Mouse (Mus musculus) heart, embryonic 14.5 days (tissue): ENCODE data around the gene Gm10188. TPM values are rescaled to one million over a fixed set of nuclear protein-coding genes. Genes with fewer than 3 reads are reported as not detected.

ENCODE experiments used
- ATAC-seq: fragments of 200-750 bp; cut with Nextera tagmentation; 2 replicates; pipeline ENCODE4 v1.8.0; 2017; ENCODE audit warnings: low read depth, moderate TSS enrichment; ENCODE audit not compliant: insufficient number of reproducible peaks, insufficient read depth, low FRiP score
- H3K27ac ChIP-seq, 2 experiments: fragments of 200-500 bp in 1 of 2; fragments of 300-500 bp in 1 of 2; sonication (generic) in 1 of 2; replicated peaks in 1 of 2; 2 replicates each; pipeline ENCODE4 v1.5.1; 2012 to 2014; ENCODE audit warnings: low read depth in 2 of 2, low read length in 2 of 2, control low read depth in 1 of 2, mild to moderate bottlenecking in 1 of 2, mixed read lengths in 1 of 2; ENCODE audit not compliant: control insufficient read depth in 1 of 2, insufficient read depth in 1 of 2
- H3K27me3 ChIP-seq: fragments of 300-500 bp; sonication (generic); 2 replicates; pipeline ENCODE4 v1.6.1; 2014; ENCODE audit warnings: mild to moderate bottlenecking, low read length, control low read depth; ENCODE audit not compliant: control insufficient read depth, insufficient read depth
- H3K36me3 ChIP-seq: fragments of 300-500 bp; sonication (generic); 2 replicates; pipeline ENCODE4 v1.6.1; 2014; ENCODE audit warnings: mild to moderate bottlenecking, control low read depth, low read length, mixed read lengths; ENCODE audit not compliant: control insufficient read depth, insufficient read depth
- H3K4me1 ChIP-seq, 2 experiments: fragments of 200-500 bp in 1 of 2; fragments of 300-500 bp in 1 of 2; sonication (generic) in 1 of 2; 2 replicates each; pipeline ENCODE4 v1.6.1; 2012 to 2014; ENCODE audit warnings: low read length in 2 of 2, control low read depth in 1 of 2, mixed read lengths in 1 of 2; ENCODE audit not compliant: control insufficient read depth in 2 of 2, insufficient read depth in 2 of 2
- H3K4me2 ChIP-seq: fragments of 300-500 bp; sonication (generic); 2 replicates; pipeline ENCODE4 v1.6.1; 2014; ENCODE audit warnings: mild to moderate bottlenecking, low read length
- H3K4me3 ChIP-seq, 2 experiments: fragments of 200-500 bp in 1 of 2; fragments of 300-500 bp in 1 of 2; sonication (generic) in 1 of 2; 2 replicates each; pipeline ENCODE4 v1.5.1; 2012 to 2014; ENCODE audit warnings: low read length in 2 of 2, mild to moderate bottlenecking in 2 of 2, control low read depth in 1 of 2, low read depth in 1 of 2, moderate library complexity in 1 of 2; ENCODE audit not compliant: control insufficient read depth in 1 of 2, insufficient read depth in 1 of 2
- H3K9ac ChIP-seq: fragments of 300-500 bp; sonication (generic); 2 replicates; pipeline ENCODE4 v1.6.1; 2014; ENCODE audit warnings: mild to moderate bottlenecking, low read length
- H3K9me3 ChIP-seq: fragments of 300-500 bp; sonication (generic); 2 replicates; pipeline ENCODE4 v1.6.1; 2016; ENCODE audit warnings: low read length, control low read depth; ENCODE audit not compliant: control insufficient read depth
- WGBS: fragments of 180-500 bp; shearing (Covaris S2); extraction: QIAGEN DNeasy Blood & Tissue Kit; methylation state at CpG from one replicate; pipeline ENCODE4 v1.1.7; 2014; 5-methylcytosine and 5-hydroxymethylcytosine counted together
- polyA plus RNA-seq: library from polyadenylated mRNA; unstranded; fragments of >200 nt; fragmentation: Nextera tagmentation; extraction: Ambion mirVana; gene quantifications from 2 replicates; pipeline ENCODE4 v1.2.1, GENCODE M21; 2014

Gene Gm10188
- polyA plus RNA-seq, 1 experiment from 2014 or later = not detected

- Histone ChIP-seq H3K4me2 (no peak overlapping the region), H3K27me3 (peaks cover 17% of the 10 kb centered on the region; the same call in 1 of the 2 replicates), H3K27ac (no peak overlapping the region), H3K36me3 (no peaks in the 10 kb centered on the region), H3K4me1 (no peaks in the 10 kb centered on the region; a peak in 1 of 4 replicates), H3K4me3 (no peak overlapping the region), H3K9me3 (no peaks in the 10 kb centered on the region), H3K9ac (no peak overlapping the region)
- ATAC-seq = no peak
- WGBS = 40% methylated on average over 6 of the region's 6 CpGs
These were observed 7.4 kb downstream of the Gm10188 start for GRCm38 (mm10) chr1:132222166-132222565.

GRCm38 (mm10) chr1:132221627-132222026 lies 7.9 kb downstream of the Gm10188 start:
- no peak for ATAC-seq
- no peak overlapping the region for H3K4me2 ChIP-seq
- WGBS = 36% methylated on average over 2 of the region's 2 CpGs
- H3K27me3 ChIP-seq = peaks cover 17% of the 10 kb centered on the region; the same call in 1 of the 2 replicates
- no peaks in the 10 kb centered on the region; a peak in 1 of 4 replicates for H3K4me1 ChIP-seq
- no peaks in the 10 kb centered on the region for H3K9me3 ChIP-seq
- no peaks in the 10 kb centered on the region for H3K36me3 ChIP-seq
- H3K9ac ChIP-seq = no peak overlapping the region
- H3K27ac ChIP-seq = no peak overlapping the region
- no peak overlapping the region for H3K4me3 ChIP-seq

GRCm38 (mm10) chr1:132216276-132216675 lies 13.3 kb downstream of the Gm10188 start:
- peaks cover 2 to 3% of the 10 kb centered on the region in 2 experiments; a peak in 2 of 4 replicates for H3K4me1 ChIP-seq
- H3K9me3 ChIP-seq = no peaks in the 10 kb centered on the region
- 62% methylated on average over 3 of the region's 3 CpGs for WGBS
- no peak overlapping the region for H3K9ac ChIP-seq
- H3K36me3 ChIP-seq = no peaks in the 10 kb centered on the region
- no peak overlapping the region for H3K4me2 ChIP-seq
- peaks cover 17% of the 10 kb centered on the region; the same call in 1 of the 2 replicates for H3K27me3 ChIP-seq
- H3K4me3 ChIP-seq = no peak overlapping the region
- no peak overlapping the region for H3K27ac ChIP-seq
- ATAC-seq = no peak

GRCm38 (mm10) chr1:132213076-132213475 lies 16.5 kb downstream of the Gm10188 start:
- Histone ChIP-seq H3K9ac (no peak overlapping the region), H3K27me3 (peaks cover 24% of the 10 kb centered on the region), H3K4me3 (no peak overlapping the region), H3K27ac (no peak overlapping the region), H3K4me1 (peaks cover 2 to 8% of the 10 kb centered on the region in 2 experiments; a peak in 3 of 4 replicates), H3K36me3 (no peaks in the 10 kb centered on the region), H3K4me2 (no peak overlapping the region), H3K9me3 (no peaks in the 10 kb centered on the region)
- ATAC-seq = no peak
- WGBS = 40% methylated on average over 6 of the region's 6 CpGs

GRCm38 (mm10) chr1:132212218-132212617 lies 17.3 kb downstream of the Gm10188 start:
- no peak overlapping the region for H3K9ac ChIP-seq
- no peaks in the 10 kb centered on the region for H3K9me3 ChIP-seq
- peaks cover 24% of the 10 kb centered on the region for H3K27me3 ChIP-seq
- peaks cover 5 to 10% of the 10 kb centered on the region in 2 experiments; a peak in 3 of 4 replicates for H3K4me1 ChIP-seq
- H3K4me3 ChIP-seq = peak overlapping the region; percentile 6 to 23; a peak in 3 of 4 replicates
- H3K4me2 ChIP-seq = peak overlapping the region; percentile 45
- ATAC-seq = no peak
- 5% methylated on average over 20 of the region's 20 CpGs for WGBS
- no peak overlapping the region for H3K27ac ChIP-seq
- no peaks in the 10 kb centered on the region for H3K36me3 ChIP-seq

- H3K4me3 ChIP-seq = no peak overlapping the region
- no peaks in the 10 kb centered on the region for H3K9me3 ChIP-seq
- H3K36me3 ChIP-seq = no peaks in the 10 kb centered on the region
- peak overlapping the region; percentile 45 for H3K4me2 ChIP-seq
- no peak overlapping the region for H3K27ac ChIP-seq
- peaks cover 24% of the 10 kb centered on the region for H3K27me3 ChIP-seq
- H3K4me1 ChIP-seq = peaks cover 5 to 10% of the 10 kb centered on the region in 2 experiments; a peak in 3 of 4 replicates
- 34% methylated on average over 12 of the region's 12 CpGs for WGBS
- no peak for ATAC-seq
- no peak overlapping the region for H3K9ac ChIP-seq
These were observed 17.9 kb downstream of the Gm10188 start for GRCm38 (mm10) chr1:132211672-132212071.

GRCm38 (mm10) chr1:132210922-132211321 lies 18.6 kb downstream of the Gm10188 start:
- no peak overlapping the region for H3K27ac ChIP-seq
- WGBS = 24% methylated on average over 7 of the region's 7 CpGs
- peaks cover 5 to 10% of the 10 kb centered on the region in 2 experiments; a peak in 3 of 4 replicates for H3K4me1 ChIP-seq
- ATAC-seq = no peak
- H3K4me2 ChIP-seq = no peak overlapping the region
- no peak overlapping the region for H3K9ac ChIP-seq
- no peaks in the 10 kb centered on the region for H3K36me3 ChIP-seq
- no peaks in the 10 kb centered on the region for H3K9me3 ChIP-seq
- H3K27me3 ChIP-seq = peaks cover 20% of the 10 kb centered on the region
- H3K4me3 ChIP-seq = no peak overlapping the region

GRCm38 (mm10) chr1:132209400-132209799 lies 20.2 kb downstream of the Gm10188 start:
- Histone ChIP-seq H3K9me3 (no peaks in the 10 kb centered on the region), H3K4me3 (no peak overlapping the region), H3K4me1 (peaks cover 5 to 10% of the 10 kb centered on the region in 2 experiments; a peak in 3 of 4 replicates), H3K27ac (no peak overlapping the region), H3K9ac (no peak overlapping the region), H3K27me3 (peaks cover 18% of the 10 kb centered on the region), H3K4me2 (no peak overlapping the region), H3K36me3 (no peaks in the 10 kb centered on the region)
- 82% methylated on average over 10 of the region's 10 CpGs for WGBS
- ATAC-seq = no peak
